9 mouse cellular contexts compared by ENCODE assay signal in genomic region chr6:91181320-91181719, GRCm38 (mm10). TPM values are rescaled to one million over a fixed set of nuclear protein-coding genes. Genes with fewer than 3 reads are reported as not detected.
DNase-seq lines count a peak whose midpoint lies in the region; ATAC-seq and TF ChIP-seq lines count a peak whose summit lies in the region.
"Had no signal": no experiment of that assay in that cellular context is flagged by ENCODE, and none has a peak within 500 bp of the region (broad histone marks: within the 10 kb centered on the region; RNA-seq: fewer than 3 reads in every experiment).

No protein-coding gene starts in this region.

- 0 out of 2 replicates have a peak, but pooled peaks cover 3% of the 10 kb centered on the region for H3K4me1 ChIP-seq in forebrain, postnatal 0 days (ENCODE audit: insufficient read depth)
- H3K4me1 ChIP-seq in forebrain, embryonic 12.5 days: no peaks in the 10 kb centered on the region; the same call in 1 of the 2 replicates

- TF ChIP-seq CTCF in forebrain, postnatal 0 days (IDR thresholded peaks at IDR 0.05; ENCODE audit: low read depth): no peak
- TF ChIP-seq CTCF in gastrocnemius, adult 2 months (IDR thresholded peaks at IDR 0.05): no peak

- WGBS in forebrain, postnatal 0 days: 83% methylated on average over 2 of the region's 2 CpGs
- 87% methylated on average over 2 of the region's 2 CpGs for WGBS in forebrain, embryonic 12.5 days

- H3K27me3 ChIP-seq in forebrain, postnatal 0 days (ENCODE audit: insufficient read depth, low read length): no peaks in the 10 kb centered on the region
- H3K27me3 ChIP-seq in forebrain, embryonic 12.5 days: no peaks in the 10 kb centered on the region

- intact Hi-C loops in gastrocnemius, adult 2 months (cut with DNase I): loop anchor here (5.0 kb wide), 1 partner anchor 36 kb away; no protein-coding TSS in a partner anchor

- H3K4me3 ChIP-seq in forebrain, postnatal 0 days (ENCODE audit: low read depth, low read length): no peak overlapping the region
- H3K4me3 ChIP-seq in forebrain, embryonic 12.5 days (replicated peaks): no peak overlapping the region
- H3K4me3 ChIP-seq in gastrocnemius, adult 2 months: peak overlapping the region; percentile 13; the same call in 1 of the 2 replicates

- DNase-seq in forebrain, postnatal 0 days: no peak
- peak; percentile 59 for DNase-seq in 3134 (ENCODE audit: extremely low read depth, insufficient read length, low spot score)
- DNase-seq in gastrocnemius, adult 2 months: peak; percentile 96
- DNase-seq in kidney, postnatal 25 days: peak; percentile 72 to 87
- DNase-seq in spleen, postnatal 10 days (ENCODE audit: low spot score in 2 of 2): no peak

- no peak overlapping the region for H3K4me2 ChIP-seq in forebrain, postnatal 0 days (ENCODE audit: low read depth)
- H3K4me2 ChIP-seq in forebrain, embryonic 12.5 days: no peak overlapping the region

- no peaks in the 10 kb centered on the region for H3K36me3 ChIP-seq in forebrain, postnatal 0 days (ENCODE audit: insufficient read depth)
- H3K36me3 ChIP-seq in forebrain, embryonic 12.5 days (replicated peaks): no peaks in the 10 kb centered on the region

- no peak for ATAC-seq in forebrain, postnatal 0 days
- ATAC-seq in forebrain, embryonic 12.5 days (ENCODE audit: low FRiP score): no peak
- ATAC-seq in activated CD4-positive, CD25-positive, alpha-beta regulatory T cell, adult 4 months: no peak
- no peak for ATAC-seq in frontal cortex, adult (ENCODE audit: low TSS enrichment)

- 0 out of 2 replicates have a peak overlapping the region, but pooled peaks have one; percentile 30 for H3K27ac ChIP-seq in forebrain, postnatal 0 days (ENCODE audit: low read depth, low read length)
- no peak overlapping the region for H3K27ac ChIP-seq in forebrain, embryonic 12.5 days
- H3K27ac ChIP-seq in gastrocnemius, adult 2 months: peak overlapping the region; percentile 85
- H3K27ac ChIP-seq: liver, embryonic 14.5 days had no signal

- H3K9ac ChIP-seq in forebrain, postnatal 0 days: no peak overlapping the region
- H3K9ac ChIP-seq in forebrain, embryonic 12.5 days: no peak overlapping the region; the same call in 1 of the 2 replicates
- H3K9ac ChIP-seq: liver, embryonic 14.5 days had no signal

- no peaks in the 10 kb centered on the region for H3K9me3 ChIP-seq in forebrain, postnatal 0 days (ENCODE audit: low read length)
- H3K9me3 ChIP-seq in forebrain, embryonic 12.5 days: no peaks in the 10 kb centered on the region

RNA-seq across cellular contexts. Expression of gene Hdac11, which starts 24.9 kb away (rescaled TPM):
- 70.3 and 81.0 TPM in 2 replicates for total RNA-seq in forebrain, postnatal 0 days (2014; rRNA removed)
- 27.4 and 34.5 TPM in 2 replicates for polyA plus RNA-seq in forebrain, postnatal 0 days (2015; fragmentation: Nextera tagmentation; extraction: Ambion mirVana)
- 16.3 and 18.0 TPM in 2 replicates for polyA plus RNA-seq in forebrain, embryonic 12.5 days (2016; fragmentation: Nextera tagmentation; extraction: Ambion mirVana)
- total RNA-seq in gastrocnemius, adult 2 months (2021): 1 to 10 TPM; 5.1 to 6.5 TPM
- 1 to 10 TPM in 1 of 2 experiments, under 1 TPM in 1; 0.54 to 1.3 TPM for polyA plus RNA-seq in activated CD4-positive, CD25-positive, alpha-beta regulatory T cell, adult 4 months (2017; shearing (Covaris generic))

RNA-seq across cellular contexts. Expression of gene Fbln2, which starts 30.9 kb away (rescaled TPM):
- 26.7 and 41.1 TPM in 2 replicates for total RNA-seq in forebrain, postnatal 0 days (2014; rRNA removed)
- 18.6 and 19.6 TPM in 2 replicates for polyA plus RNA-seq in forebrain, postnatal 0 days (2015; fragmentation: Nextera tagmentation; extraction: Ambion mirVana)
- 39.4 and 45.6 TPM in 2 replicates for polyA plus RNA-seq in forebrain, embryonic 12.5 days (2016; fragmentation: Nextera tagmentation; extraction: Ambion mirVana)
- total RNA-seq in gastrocnemius, adult 2 months (2021): 10 to 100 TPM; 43.6 to 64.7 TPM
- polyA plus RNA-seq in activated CD4-positive, CD25-positive, alpha-beta regulatory T cell, adult 4 months (2017; shearing (Covaris generic)): under 1 TPM in 1 of 2 experiments, not detected in 1; 0.48 TPM

Comparison
In these comparisons a context has a peak if more than half of its experiments do, and no peak if none do; other contexts are left out.
1. DNase-seq: peak in 3134 (single experiment), gastrocnemius, adult 2 months (single experiment) and kidney, postnatal 25 days (2 of 2); none in forebrain, postnatal 0 days (single experiment) and spleen, postnatal 10 days (0 of 2).
2. RNA of gene Fbln2, which starts 30.9 kb away (polyA plus RNA-seq): 39.4 to 45.6 TPM in forebrain, embryonic 12.5 days and 18.6 to 19.6 TPM in forebrain, postnatal 0 days; 0.48 TPM in activated CD4-positive, CD25-positive, alpha-beta regulatory T cell, adult 4 months; every median in the first group is over 10 times any median in the second.